Mouse (Mus musculus): ENCODE measurements around the gene Elane.
A peak's percentile ranks its signal among the peaks of the same experiment; 100 is the strongest.
"Not testable (repeated sequence)": the region's sequence is repeated elsewhere in the genome, so short reads cannot be mapped to it uniquely, and the experiment has no call there.

Gene Elane

DNA sequence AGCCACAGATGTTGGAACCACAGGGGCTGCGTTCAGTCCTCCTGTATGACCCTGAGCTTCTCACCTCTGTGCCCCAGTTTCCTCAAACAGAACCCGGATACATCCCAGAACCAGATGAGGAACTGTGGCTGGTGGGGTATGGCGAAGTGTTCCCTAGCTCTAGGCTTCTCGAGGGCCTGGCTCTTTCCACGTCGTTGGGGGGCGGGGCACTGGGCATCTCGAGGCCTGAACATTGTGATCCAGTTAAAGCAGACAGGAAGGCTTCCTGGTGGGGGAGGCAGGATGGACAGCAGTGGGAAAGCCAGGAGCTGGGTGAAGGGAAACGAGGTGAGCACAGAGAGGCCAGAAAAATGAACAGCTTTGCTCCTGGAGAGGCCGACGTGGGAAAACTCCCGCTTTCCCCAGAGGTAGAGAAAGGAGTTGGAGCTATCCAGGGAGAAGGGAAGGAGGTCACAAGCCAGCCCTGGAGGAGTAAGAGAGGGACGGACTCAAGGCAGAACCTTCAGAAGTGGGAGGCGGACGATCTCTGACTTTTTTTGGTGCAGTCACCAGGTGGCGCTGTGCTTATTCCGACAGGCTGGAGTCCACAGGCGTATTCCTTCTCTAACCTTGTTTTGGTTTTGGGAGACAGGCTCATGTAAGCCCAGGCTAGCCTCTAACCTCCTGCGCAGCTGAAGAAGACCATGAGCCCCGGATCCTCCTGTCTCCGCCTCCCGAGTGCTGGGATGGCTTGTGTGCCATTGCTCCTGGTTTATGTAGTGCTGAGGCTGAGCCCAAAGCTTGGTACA is 2.6 kb upstream of the Elane start:
- peak; percentile 62 for DNase-seq (ENCODE audit: low spot score)

DNA sequence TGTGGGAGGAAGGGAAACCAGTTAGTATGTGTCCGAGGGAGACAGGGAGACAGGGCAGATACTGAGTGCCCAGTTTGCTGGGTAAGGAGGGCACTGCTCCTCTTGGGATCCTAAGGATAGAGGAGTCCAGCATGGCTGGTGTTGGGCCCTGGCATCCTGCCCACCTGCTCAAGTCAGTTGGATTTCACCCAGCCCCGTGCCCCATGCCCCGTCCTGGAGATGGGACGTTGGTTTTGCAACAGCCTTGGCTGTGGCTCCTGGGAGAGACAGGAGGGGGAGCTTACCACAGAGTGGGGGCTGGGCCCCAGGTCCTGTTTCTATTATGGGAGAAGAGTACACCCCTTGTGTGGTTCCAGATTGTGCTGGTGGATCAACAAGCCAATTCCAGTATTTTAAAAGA is 1.6 kb upstream of the Elane start:
- no peak for DNase-seq (ENCODE audit: low spot score)

DNA sequence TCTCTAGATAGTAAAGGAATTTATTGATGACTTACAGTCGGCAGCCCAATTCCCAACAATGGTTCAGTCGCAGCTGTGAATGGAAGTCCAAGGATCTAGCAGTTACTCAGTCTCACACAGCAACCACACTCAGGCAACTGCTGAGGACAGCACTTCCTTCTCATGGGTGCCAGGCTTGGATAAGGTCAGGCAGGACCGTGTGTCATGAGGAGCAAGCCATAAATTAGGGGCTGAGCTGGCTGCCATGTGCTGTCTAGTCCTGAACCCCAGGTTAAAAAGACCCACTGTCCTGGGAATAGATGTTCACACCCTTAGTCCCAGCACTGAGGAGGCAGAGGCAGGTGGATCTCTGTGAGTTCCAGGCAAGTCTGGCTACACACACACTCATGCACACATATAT is 1.1 kb upstream of the Elane start:
- DNase-seq (ENCODE audit: low spot score): not testable (repeated sequence)

DNA sequence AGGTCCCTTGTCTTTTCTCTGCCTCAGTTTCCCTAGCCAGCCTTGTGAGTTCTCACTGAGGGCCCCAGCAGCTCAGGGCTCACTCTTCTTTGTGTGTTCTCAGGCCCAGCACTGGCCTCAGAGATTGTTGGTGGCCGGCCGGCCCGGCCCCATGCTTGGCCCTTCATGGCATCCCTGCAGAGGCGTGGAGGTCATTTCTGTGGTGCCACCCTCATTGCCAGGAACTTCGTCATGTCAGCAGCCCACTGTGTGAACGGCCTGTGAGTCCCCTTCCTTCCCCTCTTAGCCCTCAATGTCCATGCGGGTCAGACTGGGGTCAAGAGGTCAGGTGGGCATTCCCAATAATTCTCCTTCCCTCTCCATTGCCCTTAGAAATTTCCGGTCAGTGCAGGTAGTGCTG is 564 bp downstream of the Elane start:
- no peak for DNase-seq (ENCODE audit: low spot score)

DNA sequence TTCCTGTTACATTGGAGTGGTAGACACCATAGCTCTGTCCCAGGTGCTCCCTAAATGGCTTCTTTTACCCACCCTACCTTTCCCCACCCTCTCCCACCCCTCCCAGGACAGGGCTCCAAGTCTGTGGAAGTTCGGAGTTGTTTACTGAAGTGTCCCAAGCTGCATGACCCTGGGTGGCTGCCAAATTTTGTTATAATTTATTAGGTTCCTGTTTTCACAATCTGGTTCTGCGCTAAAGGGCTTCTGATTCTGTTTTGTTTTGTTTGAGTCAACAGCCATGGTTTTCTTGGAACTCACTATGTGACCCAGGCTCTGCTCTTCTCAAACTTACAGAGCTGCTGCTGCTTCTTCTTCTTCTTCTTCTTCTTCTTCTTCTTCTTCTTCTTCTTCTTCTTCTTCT is 3.3 kb downstream of the Elane start:
- DNase-seq (ENCODE audit: low spot score): no peak

DNA sequence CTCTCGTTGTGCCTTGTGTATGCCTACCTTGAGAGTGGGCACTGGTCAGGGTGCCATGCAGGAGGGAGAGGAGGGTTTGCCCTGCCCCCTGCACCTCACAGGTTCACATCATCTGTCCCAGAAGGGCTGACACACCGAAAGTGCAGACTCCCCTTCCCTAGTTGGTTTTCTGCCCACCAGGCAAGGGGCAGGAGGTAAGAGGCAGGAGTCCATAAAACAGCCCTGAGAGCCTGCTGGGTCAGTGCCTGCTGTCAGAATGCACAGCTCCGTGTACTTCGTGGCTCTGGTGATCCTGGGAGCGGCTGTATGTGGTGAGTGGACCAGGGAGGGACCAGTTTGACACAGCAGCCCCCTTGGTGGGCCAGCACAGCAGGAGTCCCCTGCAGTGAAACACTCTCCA is 4.6 kb downstream of the Elane start, which contains the start of gene Cfd:
Gene Cfd, plus strand, starts transcription at position 184 of the 400 bp plus-strand sequence.
- no peak for DNase-seq (ENCODE audit: low spot score)

DNA sequence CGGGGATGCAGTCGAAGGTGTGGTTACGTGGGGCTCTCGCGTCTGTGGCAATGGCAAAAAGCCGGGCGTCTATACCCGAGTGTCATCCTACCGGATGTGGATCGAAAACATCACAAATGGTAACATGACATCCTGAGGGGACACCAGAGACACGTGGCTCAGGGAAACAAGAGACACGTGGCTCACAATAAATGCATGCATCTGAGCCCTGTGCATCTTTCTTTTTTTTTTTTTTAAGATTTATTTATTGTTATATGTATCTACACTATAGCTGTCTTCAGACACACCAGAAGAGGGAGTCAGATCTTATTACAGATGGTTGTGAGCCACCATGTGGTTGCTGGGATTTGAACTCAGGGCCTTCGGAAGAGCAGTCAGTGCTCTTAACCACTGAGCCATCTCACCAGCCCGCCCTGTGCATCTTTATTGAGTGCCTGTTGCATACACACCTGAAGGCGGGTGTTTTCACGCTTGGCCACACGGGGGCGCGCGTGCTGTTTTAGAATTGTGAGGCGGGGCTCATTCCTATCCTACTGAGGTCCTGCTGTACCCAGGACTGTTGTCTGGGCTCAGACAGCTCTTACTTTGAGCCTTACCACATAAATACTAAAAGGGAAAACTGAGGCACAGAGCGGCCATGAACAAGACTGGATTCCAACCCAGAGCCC is 6.5 kb downstream of the Elane start:
- DNase-seq (ENCODE audit: low spot score): peak; percentile 69

DNA sequence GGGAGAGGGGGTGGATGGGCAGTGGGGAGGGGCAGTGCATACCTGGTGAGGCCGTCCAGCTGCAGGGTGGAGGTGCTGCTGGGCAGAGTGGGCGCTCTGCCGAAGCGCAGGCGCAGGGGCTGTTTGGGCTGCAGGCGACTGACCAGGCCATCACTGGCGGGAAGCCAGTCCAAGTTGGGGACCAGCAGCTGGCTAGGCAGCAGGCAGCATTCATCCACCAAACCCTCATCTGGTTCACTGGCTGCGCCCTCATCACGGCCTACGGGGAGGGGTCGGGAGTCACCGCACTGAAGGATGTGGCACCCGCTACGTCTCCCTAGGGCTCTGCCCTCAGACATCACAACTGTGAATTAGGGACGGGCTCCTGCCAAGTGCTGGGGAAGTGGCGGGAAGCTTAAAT is 10.3 kb downstream of the Elane start:
- no peak for DNase-seq (ENCODE audit: low spot score)

DNA sequence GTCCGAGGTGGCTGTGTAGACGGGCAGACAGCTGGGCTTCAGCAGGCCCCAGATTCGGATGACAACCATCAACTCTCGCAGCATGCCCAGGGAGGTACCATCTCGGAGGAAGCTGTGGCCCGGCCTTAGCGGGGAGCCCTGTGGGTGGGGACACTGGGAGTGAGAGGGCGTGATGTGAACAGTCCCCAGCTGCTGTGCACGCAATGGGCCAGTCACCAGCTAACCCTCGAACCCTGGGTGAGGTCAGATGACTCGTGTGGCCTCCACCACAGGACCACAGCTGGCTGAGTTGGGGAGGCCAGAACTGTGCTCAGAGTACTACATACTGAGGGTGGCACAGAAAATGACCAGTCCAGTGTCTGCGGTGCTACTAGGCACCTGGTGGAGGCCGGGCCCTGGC is 10.8 kb downstream of the Elane start:
- DNase-seq (ENCODE audit: low spot score): no peak

DNA sequence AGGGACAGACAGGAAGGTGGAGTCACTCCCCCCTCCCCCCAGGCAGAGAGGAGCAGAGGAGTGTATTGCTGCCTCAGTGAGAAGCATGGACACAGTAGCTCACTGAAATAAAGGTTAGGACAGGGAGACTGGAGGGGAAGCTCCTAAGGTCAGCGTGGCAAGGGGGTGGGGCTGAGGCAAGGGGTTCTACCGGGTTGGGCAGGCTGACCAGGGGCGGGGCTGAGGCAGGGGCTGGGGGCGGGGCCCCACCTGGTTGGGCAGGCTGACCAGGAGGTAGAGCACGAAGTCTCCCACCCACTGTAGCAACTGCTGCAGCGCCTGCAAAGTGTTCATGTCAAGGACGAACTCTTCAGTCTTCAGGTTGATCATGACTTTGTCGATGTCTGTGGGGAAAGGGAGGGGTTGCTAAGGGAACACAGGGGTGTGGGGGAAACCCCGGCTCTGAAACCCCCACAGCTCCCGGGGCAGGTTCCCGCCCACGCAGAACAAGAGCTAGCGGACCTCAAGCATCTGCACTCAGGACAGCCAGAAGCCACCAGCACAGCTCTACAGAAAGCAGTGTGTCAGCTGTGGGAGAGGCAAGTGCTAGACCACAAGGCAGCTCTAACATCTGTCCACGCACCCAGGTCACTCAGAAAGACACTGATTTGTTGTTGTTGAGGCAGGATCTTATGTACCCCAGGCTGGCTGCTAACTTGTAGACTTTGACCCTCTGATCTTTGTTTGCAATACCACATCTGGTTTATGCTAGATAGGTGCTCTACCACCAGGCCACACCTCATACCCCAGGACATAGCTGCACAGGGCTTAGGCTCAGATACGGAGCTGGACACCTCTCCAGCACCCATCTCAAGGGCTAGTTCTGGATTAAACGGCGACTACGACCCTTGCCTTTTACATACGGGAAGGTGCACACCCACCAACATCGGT is 11.5 kb downstream of the Elane start:
- peak; percentile 92 for DNase-seq (ENCODE audit: low spot score)

DNA sequence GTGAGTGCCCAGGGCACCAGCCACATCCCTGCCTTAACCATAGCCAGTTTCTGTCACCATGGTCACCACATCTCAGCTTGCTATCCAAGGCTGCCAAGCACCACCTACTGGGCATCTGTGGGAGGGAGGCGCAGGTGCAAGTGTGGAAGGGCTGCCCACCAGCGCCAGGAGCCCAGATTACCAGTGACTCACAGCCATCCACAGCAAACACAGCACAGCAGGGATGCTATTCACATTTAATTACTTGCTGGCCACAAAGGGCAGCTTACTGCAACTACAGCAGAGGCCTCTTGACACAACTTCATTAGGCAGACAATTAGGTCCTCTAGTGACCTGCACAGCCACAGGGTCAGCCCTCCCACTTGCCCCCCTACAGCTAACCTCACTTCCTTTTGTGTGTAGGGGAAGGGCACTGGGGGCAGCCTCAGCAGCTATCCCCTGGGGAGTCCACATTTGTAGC is 14.9 kb downstream of the Elane start:
- DNase-seq (ENCODE audit: low spot score): no peak

DNA sequence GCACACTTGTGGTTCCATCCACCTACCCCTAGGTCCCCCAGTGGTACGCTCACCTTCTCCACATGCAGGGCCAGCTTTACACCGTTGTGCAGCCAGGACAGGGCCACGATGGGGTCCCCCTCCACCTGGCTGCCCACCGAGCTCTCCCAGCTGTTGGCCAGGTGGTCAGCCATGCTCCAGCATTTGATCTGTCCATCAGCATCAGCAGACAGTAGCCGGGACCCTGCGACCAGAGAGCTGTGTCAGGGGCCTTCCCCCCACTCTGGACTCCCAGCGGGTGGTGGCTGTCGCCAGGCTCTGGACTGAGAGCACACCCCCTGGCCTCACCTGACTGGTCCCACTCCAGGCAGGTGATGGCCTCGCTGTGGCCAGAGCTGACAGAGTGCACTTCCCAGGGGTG is 20.7 kb downstream of the Elane start:
- DNase-seq (ENCODE audit: low spot score): no peak

DNA sequence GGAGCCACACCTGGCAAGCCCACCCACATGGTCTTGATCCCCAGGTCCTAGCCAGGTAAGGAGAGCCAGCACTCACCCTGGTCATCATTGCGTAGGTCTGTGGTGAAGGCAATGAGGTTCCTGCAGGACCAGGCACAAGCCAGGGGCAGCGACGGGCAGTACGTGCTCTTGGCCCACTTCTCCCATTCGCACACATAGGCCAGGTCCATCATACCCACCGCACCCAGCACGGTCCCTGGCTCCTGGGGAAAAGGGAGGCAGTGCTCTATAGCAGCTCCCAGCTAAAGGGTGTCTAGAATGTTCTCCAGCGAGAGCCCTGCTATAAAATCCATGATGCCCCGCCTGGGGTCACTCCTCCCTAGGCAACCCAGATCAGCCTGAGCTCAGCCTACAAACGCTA is 21.4 kb downstream of the Elane start:
- no peak for DNase-seq (ENCODE audit: low spot score)

DNA sequence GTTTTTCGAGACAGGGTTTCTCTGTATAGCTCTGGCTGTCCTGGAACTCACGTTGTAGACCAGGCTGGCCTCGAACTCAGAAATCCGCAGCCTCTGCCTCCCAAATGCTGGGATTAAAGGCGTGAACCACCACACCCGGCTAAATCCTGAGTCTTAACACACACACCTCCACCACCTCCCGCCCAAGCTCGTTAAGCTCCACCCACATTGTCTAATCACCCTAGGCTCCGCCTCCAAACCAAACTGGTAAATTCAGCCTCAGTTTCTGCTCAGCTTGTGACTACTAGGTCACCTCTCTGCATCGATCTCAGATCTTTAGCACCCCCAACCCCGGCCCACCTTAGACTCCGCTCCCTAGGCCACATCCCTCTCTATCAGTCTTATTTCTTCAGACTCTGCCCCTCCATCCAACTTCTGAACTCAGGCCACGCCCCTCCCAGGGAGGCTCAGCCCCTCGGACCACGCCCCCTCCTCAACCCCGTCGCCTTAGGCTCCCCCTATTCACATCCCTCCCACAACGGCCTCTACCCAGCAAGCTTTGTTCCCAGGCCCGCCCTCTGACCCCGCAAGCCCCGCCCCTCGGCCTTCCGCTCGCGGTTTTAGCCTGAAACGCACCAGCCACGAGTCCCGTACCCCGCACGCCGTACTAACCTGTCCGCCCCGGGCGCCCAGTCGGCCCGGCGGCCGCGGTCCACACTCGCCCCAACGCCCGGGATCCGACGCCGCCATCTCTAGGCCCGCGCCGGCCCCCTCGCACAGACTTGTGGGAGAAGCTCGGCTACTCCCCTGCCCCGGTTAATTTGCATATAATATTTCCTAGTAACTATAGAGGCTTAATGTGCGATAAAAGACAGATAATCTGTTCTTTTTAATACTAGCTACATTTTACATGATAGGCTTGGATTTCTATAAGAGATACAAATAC is 22.4 kb downstream of the Elane start, which contains the start of gene Med16:
Gene Med16, minus strand, starts transcription at position 757 of the 925 bp plus-strand sequence.
- DNase-seq (ENCODE audit: low spot score): peak; percentile 100

DNA sequence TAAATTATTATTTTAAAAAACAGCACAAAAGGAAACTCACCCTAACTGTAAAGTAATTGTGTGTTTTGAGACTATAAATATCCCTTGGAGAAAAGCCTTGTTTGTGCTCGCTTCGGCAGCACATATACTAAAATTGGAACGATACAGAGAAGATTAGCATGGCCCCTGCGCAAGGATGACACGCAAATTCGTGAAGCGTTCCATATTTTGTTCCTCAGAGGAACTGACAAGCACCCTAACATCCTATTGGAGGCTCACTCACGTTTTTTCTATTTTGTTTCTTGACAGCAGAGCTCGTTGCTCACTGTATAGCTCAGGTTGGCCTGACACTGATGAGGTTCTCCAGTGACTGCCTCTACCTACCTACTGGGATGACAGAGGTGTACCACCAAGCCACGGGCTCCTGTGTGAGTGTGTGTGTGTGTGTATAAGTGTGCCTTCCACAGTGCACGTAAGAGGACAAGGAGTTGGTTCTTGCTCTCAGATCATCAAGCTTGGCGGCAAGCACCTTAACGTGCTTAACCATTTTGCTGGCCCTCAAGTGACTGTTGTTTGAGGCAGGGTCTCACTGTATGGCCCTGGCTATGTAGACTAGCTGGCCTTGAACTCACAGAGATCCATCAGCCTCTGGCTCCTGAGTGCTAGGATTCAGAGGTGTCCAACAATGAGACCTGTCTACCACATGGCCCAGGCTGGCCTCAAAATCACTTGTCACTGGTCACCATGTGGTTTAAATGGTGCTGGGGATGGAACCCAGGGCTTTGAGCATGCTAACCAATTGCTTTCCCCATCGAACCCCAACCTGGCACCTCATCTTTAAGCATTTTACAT is 23.3 kb downstream of the Elane start:
- no peak for DNase-seq (ENCODE audit: low spot score)

DNA sequence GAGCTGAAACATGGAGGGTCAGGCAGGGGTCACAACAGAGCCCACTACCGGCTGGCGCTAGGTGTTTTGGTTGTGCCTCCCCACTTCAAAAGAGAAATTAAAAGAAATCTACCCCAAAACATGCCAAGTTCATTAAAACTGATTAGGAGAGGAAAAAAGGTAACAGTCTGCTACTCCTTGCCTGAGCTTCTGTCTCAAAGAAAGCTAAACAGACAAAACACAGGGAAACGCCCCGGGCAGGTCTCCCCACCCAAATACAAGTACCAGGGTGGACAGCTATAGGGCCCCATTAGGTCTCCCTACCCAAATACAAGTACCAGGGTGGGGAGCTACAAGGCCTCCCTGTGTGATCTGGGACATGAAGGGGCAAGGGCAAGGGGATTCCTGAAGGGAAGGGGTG is 24.5 kb downstream of the Elane start, which contains the start of gene Gm26602:
Gene Gm26602, plus strand, starts transcription at position 301 of the 400 bp plus-strand sequence.
- DNase-seq (ENCODE audit: low spot score): no peak

DNA sequence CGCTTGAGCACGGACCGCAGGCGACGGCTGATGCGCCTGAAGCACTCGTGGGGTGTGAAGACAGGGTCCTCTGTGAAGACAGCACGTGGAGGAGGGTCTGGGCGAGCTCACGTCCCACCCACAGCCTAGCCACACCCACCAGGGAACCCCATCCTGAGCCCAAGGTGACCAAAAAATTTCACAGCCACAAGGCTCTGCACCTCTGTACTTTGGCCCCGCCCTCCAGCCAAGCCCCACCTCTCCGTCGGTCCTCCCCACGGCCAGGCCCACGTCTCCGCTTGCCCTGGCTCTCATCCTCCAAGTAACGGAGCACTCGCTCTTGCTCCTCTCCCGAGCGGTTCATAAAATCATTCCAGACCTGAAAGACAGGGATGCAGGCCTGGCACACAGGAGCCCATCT is 26.4 kb downstream of the Elane start:
- DNase-seq (ENCODE audit: low spot score): no peak

DNA sequence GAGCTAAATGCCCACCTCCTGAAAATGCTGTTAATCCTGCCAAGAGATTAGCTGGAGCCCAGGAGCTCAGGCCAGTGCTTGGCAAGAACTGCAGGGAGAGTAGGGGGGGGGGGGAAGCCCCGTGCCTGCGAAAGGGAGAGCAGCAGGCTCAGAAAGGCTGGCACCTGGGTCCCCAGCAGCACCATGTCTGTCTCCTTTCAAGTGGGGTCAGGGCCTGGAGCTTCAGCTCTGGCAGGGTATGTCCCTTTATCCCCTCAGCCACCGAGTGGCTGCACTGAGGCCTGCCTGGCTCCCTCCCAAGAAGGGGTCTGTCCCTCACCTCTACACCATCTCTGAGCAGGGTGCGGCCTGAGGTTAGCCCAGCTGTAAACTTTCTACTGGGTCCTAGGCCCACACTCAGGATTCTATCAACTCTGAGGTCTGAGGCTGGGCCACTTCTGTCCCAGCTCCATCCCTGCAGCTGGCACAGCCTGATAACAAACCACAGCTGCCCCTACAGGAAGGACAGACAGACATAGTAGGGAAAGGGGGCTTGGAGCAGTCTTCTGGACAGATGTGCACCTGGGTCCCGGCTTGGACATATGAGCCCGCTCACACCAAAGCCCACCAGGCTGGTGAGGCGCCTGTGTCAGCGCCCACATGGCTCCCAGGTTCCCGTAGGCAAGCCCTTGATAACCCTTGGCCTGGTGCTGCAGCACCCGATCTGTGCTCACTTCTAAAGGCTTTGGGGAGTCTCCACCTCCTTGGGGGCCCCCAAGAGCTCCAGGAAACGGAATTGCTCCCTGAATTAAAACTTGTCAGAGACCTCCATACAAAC is 28.3 kb downstream of the Elane start:
- no peak for DNase-seq (ENCODE audit: low spot score)

DNA sequence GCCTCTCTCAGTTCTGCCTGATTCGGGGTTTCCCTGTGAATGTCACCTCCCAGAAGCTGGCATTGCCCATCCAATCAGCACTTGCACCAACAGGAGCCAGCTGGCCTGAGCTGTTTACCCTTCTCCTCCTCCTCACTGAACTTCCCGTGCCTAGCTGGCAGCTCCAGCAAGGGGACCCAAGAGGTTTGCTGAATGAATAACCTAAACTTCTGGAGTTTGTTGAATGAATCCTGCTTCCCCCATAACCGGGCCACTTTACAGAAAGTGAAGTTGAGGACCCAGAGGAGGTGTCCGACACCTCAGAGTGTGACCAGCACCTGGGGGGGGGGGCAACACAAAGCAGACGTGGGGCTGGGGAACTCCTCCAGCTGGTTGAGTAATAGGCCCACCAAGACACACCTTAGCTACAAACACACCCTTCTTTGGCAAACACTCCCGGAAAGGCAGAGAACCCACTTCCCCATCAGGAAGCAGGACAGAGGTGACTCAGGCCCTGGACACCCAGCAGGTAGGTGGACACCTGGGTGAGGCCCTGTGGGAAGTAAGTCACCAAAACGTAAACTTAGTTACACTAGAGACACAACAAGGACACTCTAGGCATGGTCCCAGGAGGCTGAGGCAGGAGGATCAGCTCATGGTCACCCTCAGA is 29.0 kb downstream of the Elane start:
- no peak for DNase-seq (ENCODE audit: low spot score)

Measured in yolk sac, embryonic 10.5 days (tissue).